ENCODE assay signal across 8 mouse cellular contexts in the genomic region with DNA sequence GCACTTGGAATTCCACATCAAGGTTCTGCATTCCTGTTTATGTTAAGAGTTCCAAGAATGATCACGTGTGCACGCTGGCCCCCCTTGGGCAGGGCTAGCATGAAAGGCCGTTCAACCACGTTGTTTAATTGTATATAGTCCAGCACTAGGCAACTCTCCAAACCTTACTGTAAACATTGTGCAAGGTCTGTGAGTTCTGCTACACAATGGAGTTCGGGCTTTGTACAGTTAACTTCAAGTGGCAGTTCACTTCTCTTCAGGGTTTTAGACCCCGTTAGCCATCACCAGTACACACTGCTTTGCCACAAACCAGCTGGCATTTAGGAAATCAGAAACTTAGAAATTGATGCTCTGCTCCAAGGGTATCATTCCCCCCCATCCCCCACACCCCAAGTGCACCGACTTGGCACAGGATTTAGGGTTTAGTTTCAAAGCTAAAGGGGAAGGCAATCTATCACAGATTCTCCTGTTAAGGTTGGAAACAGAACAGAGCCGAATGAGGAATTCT. TPM values are rescaled to one million over a fixed set of nuclear protein-coding genes. Genes with fewer than 3 reads are reported as not detected.
DNase-seq lines count a peak whose midpoint lies in the region; ATAC-seq and TF ChIP-seq lines count a peak whose summit lies in the region.

No protein-coding gene starts in this region.

- peaks cover 19% of the 10 kb centered on the region for H3K4me1 ChIP-seq in heart, embryonic 16.5 days (ENCODE audit: control insufficient read depth, insufficient read depth, low read length)
- peaks cover 6% of the 10 kb centered on the region; the same call in 1 of the 2 replicates for H3K4me1 ChIP-seq in liver, postnatal 0 days (ENCODE audit: insufficient read depth)

- TF ChIP-seq EP300 in liver, postnatal 0 days (IDR thresholded peaks at IDR 0.05; ENCODE audit: low read depth): no peak

- H3K27me3 ChIP-seq in heart, embryonic 16.5 days (ENCODE audit: control insufficient read depth, insufficient read depth, low read length): no peaks in the 10 kb centered on the region
- H3K27me3 ChIP-seq in liver, postnatal 0 days (ENCODE audit: insufficient read depth, low read length): no peaks in the 10 kb centered on the region

- H3K4me3 ChIP-seq in heart, embryonic 16.5 days (ENCODE audit: low read length): peak overlapping the region; percentile 46
- H3K4me3 ChIP-seq in liver, postnatal 0 days (ENCODE audit: low read depth, low read length): peak overlapping the region; percentile 19

- H3K27ac ChIP-seq in heart, embryonic 16.5 days (ENCODE audit: low read length): peak overlapping the region; percentile 87
- H3K27ac ChIP-seq in liver, postnatal 0 days (ENCODE audit: low read depth): peak overlapping the region; percentile 16

- ATAC-seq in heart, embryonic 16.5 days (replicated peaks; ENCODE audit: extremely low read depth, insufficient read depth, low FRiP score): peak; percentile 89
- ATAC-seq in liver, postnatal 0 days: peak; percentile 93

- peak overlapping the region; percentile 75 for H3K4me2 ChIP-seq in heart, embryonic 16.5 days (ENCODE audit: low read depth, low read length)
- H3K4me2 ChIP-seq in liver, postnatal 0 days (ENCODE audit: low read depth, low read length): peak overlapping the region; percentile 64

- DNase-seq in embryo, embryonic 10.5 days (ENCODE audit: low spot score): peak; percentile 28
- no peak for DNase-seq in embryo, embryonic 10 days (ENCODE audit: low spot score)
- peak; percentile 10 to 27 for DNase-seq in adrenal gland, adult 18-20 months (ENCODE audit: low spot score in 2 of 2)
- no peak for DNase-seq in liver, postnatal 0 days
- DNase-seq in right cerebral cortex, postnatal 14 days: no peak
- DNase-seq in urinary bladder, postnatal 25 days (ENCODE audit: low spot score): no peak
- DNase-seq in urinary bladder, postnatal 14 days (ENCODE audit: low spot score): no peak

- 14% methylated on average over 8 of the region's 8 CpGs for WGBS in heart, embryonic 16.5 days
- 39% methylated on average over 8 of the region's 8 CpGs for WGBS in liver, postnatal 0 days (ENCODE audit: insufficient replicate concordance)

- H3K36me3 ChIP-seq in heart, embryonic 16.5 days (ENCODE audit: control insufficient read depth, insufficient read depth): 0 out of 2 replicates have a peak, but pooled peaks cover 2% of the 10 kb centered on the region
- H3K36me3 ChIP-seq in liver, postnatal 0 days (replicated peaks; ENCODE audit: insufficient read depth, low read length): no peaks in the 10 kb centered on the region

- no peaks in the 10 kb centered on the region for H3K9me3 ChIP-seq in heart, embryonic 16.5 days (replicated peaks; ENCODE audit: control insufficient read depth, low read length)
- no peaks in the 10 kb centered on the region for H3K9me3 ChIP-seq in liver, postnatal 0 days (ENCODE audit: low read length)

- H3K9ac ChIP-seq in heart, embryonic 16.5 days (ENCODE audit: low read length): peak overlapping the region; percentile 31
- H3K9ac ChIP-seq in liver, postnatal 0 days (replicated peaks): no peak overlapping the region

- no peak for TF ChIP-seq CTCF in liver, postnatal 0 days (IDR thresholded peaks at IDR 0.05; ENCODE audit: low read depth)

RNA-seq across cellular contexts. Expression of a gene that starts 22.5 kb away (rescaled TPM):
- 10 to 100 TPM; 43.4 to 51.9 TPM for total RNA-seq in adrenal gland, adult 18-20 months (2021)
- polyA plus RNA-seq in heart, embryonic 16.5 days (2015; fragmentation: Nextera tagmentation; extraction: Ambion mirVana): 90.0 and 102 TPM in 2 replicates
- 36.5 and 38.5 TPM in 2 replicates for polyA plus RNA-seq in liver, postnatal 0 days (2015; fragmentation: Nextera tagmentation; extraction: Ambion mirVana)

Comparison
In these comparisons a context has a peak if more than half of its experiments do, and no peak if none do; other contexts are left out.
1. DNase-seq: peak in embryo, embryonic 10.5 days (single experiment) and adrenal gland, adult 18-20 months (2 of 2); none in embryo, embryonic 10 days (single experiment), liver, postnatal 0 days (single experiment), right cerebral cortex, postnatal 14 days (single experiment), urinary bladder, postnatal 25 days (single experiment) and urinary bladder, postnatal 14 days (single experiment).